Mouse (Mus musculus) heart, embryonic 12.5 days (tissue): ENCODE measurements at regions not wholly inside any gene's neighbourhood (a gene's known extent, or its start where the extent isn't known, plus 50 kb on each side); places are given as distances from the start of the nearest gene placed in this dataset.
"Not testable (repeated sequence)": the region's sequence is repeated elsewhere in the genome, so short reads cannot be mapped to it uniquely, and the experiment has no call there.

Experiments
- ATAC-seq: fragments of 200-750 bp; cut with Nextera tagmentation; 2 replicates; pipeline ENCODE4 v1.8.0; 2017; ENCODE audit warnings: moderate TSS enrichment, moderate library complexity; ENCODE audit not compliant: insufficient number of reproducible peaks, low FRiP score
- H3K27ac ChIP-seq: fragments of 300-500 bp; sonication (generic); 2 replicates; pipeline ENCODE4 v1.5.1; 2016; ENCODE audit warnings: mild to moderate bottlenecking, moderate library complexity; ENCODE audit not compliant: poor library complexity, severe bottlenecking
- H3K27me3 ChIP-seq: fragments of 300-500 bp; sonication (generic); replicated peaks from 2 replicates; pipeline ENCODE4 v1.6.1; 2016; ENCODE audit warnings: mild to moderate bottlenecking, moderate library complexity
- H3K36me3 ChIP-seq: fragments of 300-500 bp; sonication (generic); 2 replicates; pipeline ENCODE4 v1.6.1; 2016; ENCODE audit warnings: mild to moderate bottlenecking, moderate library complexity
- H3K4me1 ChIP-seq: fragments of 300-500 bp; sonication (generic); replicated peaks from 2 replicates; pipeline ENCODE4 v1.6.1; 2016; ENCODE audit warnings: mild to moderate bottlenecking
- H3K4me2 ChIP-seq: fragments of 300-500 bp; sonication (generic); 2 replicates; pipeline ENCODE4 v1.6.1; 2016; ENCODE audit warnings: mild to moderate bottlenecking, moderate library complexity
- H3K4me3 ChIP-seq: fragments of 300-500 bp; sonication (generic); 2 replicates; pipeline ENCODE4 v1.5.1; 2016; ENCODE audit warnings: mild to moderate bottlenecking
- H3K9ac ChIP-seq: fragments of 300-500 bp; sonication (generic); 2 replicates; pipeline ENCODE4 v1.6.1; 2016; ENCODE audit warnings: mild to moderate bottlenecking, moderate library complexity
- H3K9me3 ChIP-seq: fragments of 300-500 bp; sonication (generic); replicated peaks from 2 replicates; pipeline ENCODE4 v1.6.1; 2016; ENCODE audit warnings: mild to moderate bottlenecking, moderate library complexity
- WGBS: fragments of 180-500 bp; shearing (Covaris S2); methylation state at CpG from one replicate; pipeline ENCODE4 v1.1.7; 2016; 5-methylcytosine and 5-hydroxymethylcytosine counted together

DNA sequence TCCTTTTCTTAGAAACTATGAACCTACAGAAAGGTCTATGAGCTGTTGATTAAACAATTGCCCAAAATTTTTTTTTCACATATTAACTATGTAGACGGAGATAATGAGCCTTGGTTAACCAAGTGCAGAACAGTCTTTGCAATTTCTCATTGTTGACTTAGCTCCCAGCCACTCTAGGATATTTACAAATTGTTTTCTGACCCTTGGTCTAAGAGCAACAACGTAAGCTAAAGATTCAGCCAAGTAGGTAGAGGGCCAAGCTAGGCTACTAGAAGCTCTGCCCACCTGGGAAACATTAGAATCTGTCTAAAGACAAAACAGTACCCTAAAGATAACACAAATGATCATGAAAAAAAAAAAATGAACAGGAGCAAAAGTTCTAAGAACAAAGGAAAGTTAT, 67.5 kb upstream of the Map9 start:
- Histone ChIP-seq H3K36me3 (no peaks in the 10 kb centered on the region), H3K9me3 (no peaks in the 10 kb centered on the region), H3K4me2 (no peak overlapping the region), H3K9ac (no peak overlapping the region), H3K4me1 (no peaks in the 10 kb centered on the region), H3K4me3 (no peak overlapping the region), H3K27ac (no peak overlapping the region), H3K27me3 (no peaks in the 10 kb centered on the region)
- ATAC-seq, result no peak
- whole genome bisulfite sequencing, result 79% methylated on average over 2 of the region's 2 CpGs

GRCm38 (mm10) chr3:82288996-82289395, 68.8 kb upstream of the Map9 start:
- Histone ChIP-seq H3K27me3 (no peaks in the 10 kb centered on the region), H3K36me3 (no peaks in the 10 kb centered on the region), H3K9me3 (no peaks in the 10 kb centered on the region), H3K4me2 (no peak overlapping the region), H3K4me1 (no peaks in the 10 kb centered on the region), H3K27ac (no peak overlapping the region), H3K4me3 (no peak overlapping the region), H3K9ac (no peak overlapping the region)
- no peak for ATAC-seq
- 71% methylated on average over 6 of the region's 6 CpGs for WGBS

GRCm38 (mm10) chr3:82276977-82277714, 80.7 kb upstream of the Map9 start:
- Histone ChIP-seq H3K4me1 (peaks cover 27% of the 10 kb centered on the region), H3K9me3 (no peaks in the 10 kb centered on the region), H3K27me3 (no peaks in the 10 kb centered on the region), H3K4me3 (no peak overlapping the region), H3K36me3 (no peaks in the 10 kb centered on the region), H3K27ac (no peak overlapping the region), H3K4me2 (no peak overlapping the region), H3K9ac (no peak overlapping the region)
- no peak for ATAC-seq

DNA sequence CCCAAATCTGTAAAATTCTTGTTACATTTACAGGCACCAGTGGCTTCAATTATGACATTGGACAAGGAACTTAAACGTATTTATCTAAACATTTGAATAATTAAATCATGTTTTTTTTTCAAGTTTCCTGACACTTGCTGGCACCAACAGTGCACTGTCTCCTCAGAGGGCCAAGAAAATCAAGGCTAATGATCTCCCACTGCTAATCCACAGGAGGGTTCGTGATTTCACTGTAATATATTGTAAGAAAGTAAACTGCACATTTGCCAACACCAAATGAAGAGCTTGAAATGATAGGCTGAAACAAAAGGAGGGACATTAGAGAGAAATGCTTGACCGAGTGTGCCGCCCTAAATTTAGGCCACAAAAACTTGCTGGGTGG, 82.0 kb upstream of the Map9 start:
- H3K4me3 ChIP-seq, result no peak overlapping the region
- H3K36me3 ChIP-seq, result no peaks in the 10 kb centered on the region
- H3K4me1 ChIP-seq, result peaks cover 27% of the 10 kb centered on the region
- 70% methylated on average over 4 of the region's 4 CpGs for WGBS
- ATAC-seq, result no peak
- no peak overlapping the region for H3K9ac ChIP-seq
- no peaks in the 10 kb centered on the region for H3K27me3 ChIP-seq
- H3K4me2 ChIP-seq, result no peak overlapping the region
- H3K9me3 ChIP-seq, result no peaks in the 10 kb centered on the region
- peak overlapping the region; percentile 66 for H3K27ac ChIP-seq

- H3K9ac ChIP-seq, result no peak overlapping the region
- no peak overlapping the region for H3K4me3 ChIP-seq
- 34% methylated on average over 7 of the region's 7 CpGs for WGBS
- H3K27ac ChIP-seq, result peak overlapping the region; percentile 94
- H3K9me3 ChIP-seq, result no peaks in the 10 kb centered on the region
- H3K36me3 ChIP-seq, result no peaks in the 10 kb centered on the region
- peak overlapping the region; percentile 44; the same call in 1 of the 2 replicates for H3K4me2 ChIP-seq
- H3K27me3 ChIP-seq, result no peaks in the 10 kb centered on the region
- peak; percentile 66 for ATAC-seq
- peaks cover 27% of the 10 kb centered on the region for H3K4me1 ChIP-seq
Observed at GRCm38 (mm10) chr3:82274945-82275821, 82.7 kb upstream of the Map9 start.

- Histone ChIP-seq H3K4me3 (no peak overlapping the region), H3K4me1 (peaks cover 27% of the 10 kb centered on the region), H3K4me2 (peak overlapping the region; percentile 44), H3K36me3 (no peaks in the 10 kb centered on the region), H3K9ac (no peak overlapping the region), H3K27ac (peak overlapping the region; percentile 94), H3K9me3 (no peaks in the 10 kb centered on the region), H3K27me3 (no peaks in the 10 kb centered on the region)
- peak; percentile 64 for ATAC-seq
- WGBS, result 8% methylated on average over 6 of the region's 6 CpGs
Observed at GRCm38 (mm10) chr3:82274196-82274937, 83.5 kb upstream of the Map9 start.

DNA sequence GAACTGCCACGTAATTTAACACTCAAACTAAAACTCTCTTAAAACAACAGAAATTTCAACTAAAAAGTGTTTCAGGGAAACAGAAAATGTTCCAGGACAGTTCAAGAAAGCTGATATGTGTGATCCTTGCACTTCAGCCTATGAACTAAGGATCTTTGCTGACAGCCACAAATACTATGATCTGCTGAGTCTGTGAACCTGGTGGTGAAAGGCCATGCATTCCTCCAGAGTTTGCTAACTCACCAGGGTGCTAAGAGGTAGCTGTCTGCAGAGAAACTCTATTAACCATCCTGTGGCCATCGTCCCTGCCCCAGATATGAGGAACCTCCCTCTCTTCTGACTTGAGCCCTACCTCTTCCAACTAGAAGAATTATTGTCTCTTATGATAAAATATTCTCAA, 84.3 kb upstream of the Map9 start:
- not testable (repeated sequence) for ATAC-seq, H3K9ac ChIP-seq, H3K4me2 ChIP-seq, H3K36me3 ChIP-seq, H3K27me3 ChIP-seq, H3K4me3 ChIP-seq, H3K9me3 ChIP-seq
- WGBS, result 48% methylated on average over 2 of the region's 2 CpGs
- peaks cover 27% of the 10 kb centered on the region for H3K4me1 ChIP-seq
- H3K27ac ChIP-seq, result peak overlapping the region; percentile 94

GRCm38 (mm10) chr3:82271965-82272364, 85.9 kb upstream of the Map9 start:
- 74% methylated on average over 1 of the region's 1 CpGs for WGBS
- H3K27me3 ChIP-seq, result no peaks in the 10 kb centered on the region
- ATAC-seq, result no peak

DNA sequence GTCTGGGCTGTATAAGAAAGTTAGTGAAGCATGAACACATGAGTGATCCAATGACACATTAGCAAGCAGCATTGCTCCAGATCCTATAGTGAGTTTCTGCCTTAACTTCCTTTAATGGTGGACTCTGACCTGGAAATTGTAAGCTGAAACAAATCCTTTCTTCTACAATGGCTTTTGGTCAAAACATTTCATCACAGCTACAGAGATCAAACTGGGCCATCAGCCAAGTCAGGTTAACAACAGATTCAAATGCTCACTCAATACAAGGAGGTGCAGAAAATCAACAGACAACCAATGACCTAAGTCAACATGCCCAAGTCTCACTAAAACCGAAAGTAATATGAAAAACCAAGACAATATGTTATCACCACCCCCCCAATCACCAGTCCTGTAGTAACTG, 91.9 kb upstream of the Map9 start:
- no peaks in the 10 kb centered on the region for H3K27me3 ChIP-seq
- H3K9ac ChIP-seq, result no peak overlapping the region
- H3K9me3 ChIP-seq, result no peaks in the 10 kb centered on the region
- no peaks in the 10 kb centered on the region for H3K36me3 ChIP-seq
- peaks cover 7% of the 10 kb centered on the region; the same call in 1 of the 2 replicates for H3K4me1 ChIP-seq
- no peak overlapping the region for H3K4me2 ChIP-seq
- WGBS, result 84% methylated on average over 1 of the region's 1 CpGs
- no peak overlapping the region for H3K4me3 ChIP-seq
- no peak for ATAC-seq
- no peak overlapping the region for H3K27ac ChIP-seq

More at GRCm38 (mm10) chr3:82271965-82272364, 85.9 kb upstream of the Map9 start:
- Histone ChIP-seq H3K9ac (no peak overlapping the region), H3K4me3 (no peak overlapping the region), H3K4me1 (peaks cover 27% of the 10 kb centered on the region), H3K27ac (no peak overlapping the region), H3K9me3 (no peaks in the 10 kb centered on the region), H3K4me2 (no peak overlapping the region), H3K36me3 (no peaks in the 10 kb centered on the region)

GRCm38 (mm10) chr3:82261976-82262375, 95.9 kb upstream of the Map9 start:
- Histone ChIP-seq H3K27me3 (no peaks in the 10 kb centered on the region), H3K27ac (no peak overlapping the region), H3K9me3 (no peaks in the 10 kb centered on the region), H3K4me1 (peaks cover 7% of the 10 kb centered on the region; the same call in 1 of the 2 replicates), H3K36me3 (no peaks in the 10 kb centered on the region), H3K4me3 (no peak overlapping the region), H3K4me2 (no peak overlapping the region), H3K9ac (no peak overlapping the region)
- 31% methylated on average over 3 of the region's 3 CpGs for WGBS
- 0 out of 2 replicates have a peak, but pooled peaks have one; percentile 33 for ATAC-seq
